Mouse (Mus musculus) bone marrow, adult 2 months (tissue): ENCODE measurements at regions not wholly inside any gene's neighbourhood (a gene's known extent, or its start where the extent isn't known, plus 50 kb on each side); places are given as distances from the start of the nearest gene placed in this dataset.

Experiments
- CTCF ChIP-seq: fragments of 200-500 bp; IDR thresholded peaks from 2 replicates; pipeline ENCODE4 v1.5.1; 2011; ENCODE audit warnings: low read length, control low read depth; ENCODE audit not compliant: control insufficient read depth, insufficient read depth
- POLR2A ChIP-seq: fragments of 200-500 bp; IDR thresholded peaks from 2 replicates; pipeline ENCODE4 v1.6.1; 2011; ENCODE audit warnings: low read depth, mild to moderate bottlenecking, control low read depth, low read length, borderline replicate concordance; ENCODE audit not compliant: control insufficient read depth

DNA sequence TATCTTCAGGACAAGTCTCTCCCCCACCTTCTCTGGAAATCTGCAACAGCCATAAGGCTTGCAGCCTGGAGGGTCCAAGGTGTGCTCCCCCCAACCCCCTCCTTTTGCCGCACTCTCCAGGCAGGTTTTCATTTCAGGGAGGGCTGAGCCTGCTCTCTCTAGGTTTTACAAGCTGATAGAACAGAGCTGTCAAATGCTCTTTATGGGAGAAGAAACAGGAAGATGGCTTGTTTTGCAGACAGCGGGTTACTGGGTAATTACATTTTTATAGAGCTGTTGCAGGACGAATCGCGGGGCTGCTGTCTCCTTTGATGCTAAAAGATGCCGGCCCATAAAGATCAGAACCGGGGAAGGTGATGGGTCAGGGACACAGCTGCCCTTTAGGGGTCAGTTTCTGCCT is 257.8 kb downstream of the Med13l start:
- TF ChIP-seq CTCF, result no peak
- TF ChIP-seq POLR2A, result no peak
